Mouse (Mus musculus) spleen, postnatal 10 days (tissue): ENCODE data around the gene Lpin2.

Experiments
- DNase-seq, 2 experiments: peaks; one replicate each; pipeline ENCODE4 v3.0.0; 2021 to 2022; ENCODE audit warnings: low spot score in 2 of 2

Gene Lpin2

DNA sequence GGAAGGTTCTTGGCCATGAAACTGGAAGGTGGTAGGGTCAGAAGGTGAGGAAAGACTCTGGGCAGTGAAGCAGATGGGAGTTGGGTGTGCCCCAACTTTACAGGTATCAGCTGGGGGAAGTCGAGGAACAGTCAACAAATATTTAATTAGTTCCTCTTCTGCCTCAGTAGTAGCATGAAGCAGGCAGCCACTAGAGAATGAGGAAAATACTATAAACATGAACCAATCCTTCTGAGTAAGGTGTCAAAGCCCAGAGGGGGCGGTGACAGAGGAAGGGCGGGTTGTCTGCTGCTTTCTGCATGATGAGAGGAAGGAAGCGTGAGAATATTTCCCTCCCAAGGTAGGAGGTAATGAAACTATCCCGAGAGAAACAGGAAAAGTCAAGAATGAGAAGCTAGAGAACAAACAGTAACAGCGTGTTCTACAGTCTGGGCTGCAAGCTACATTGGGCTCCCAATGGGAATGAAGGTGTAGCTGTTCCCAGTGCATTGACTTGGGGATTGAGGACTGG, at the start of gene Lpin2:
TSS of gene Lpin2 (plus strand) at position 350 of the 511 bp plus-strand sequence.
- DNase-seq = peak; percentile 35 to 58

DNA sequence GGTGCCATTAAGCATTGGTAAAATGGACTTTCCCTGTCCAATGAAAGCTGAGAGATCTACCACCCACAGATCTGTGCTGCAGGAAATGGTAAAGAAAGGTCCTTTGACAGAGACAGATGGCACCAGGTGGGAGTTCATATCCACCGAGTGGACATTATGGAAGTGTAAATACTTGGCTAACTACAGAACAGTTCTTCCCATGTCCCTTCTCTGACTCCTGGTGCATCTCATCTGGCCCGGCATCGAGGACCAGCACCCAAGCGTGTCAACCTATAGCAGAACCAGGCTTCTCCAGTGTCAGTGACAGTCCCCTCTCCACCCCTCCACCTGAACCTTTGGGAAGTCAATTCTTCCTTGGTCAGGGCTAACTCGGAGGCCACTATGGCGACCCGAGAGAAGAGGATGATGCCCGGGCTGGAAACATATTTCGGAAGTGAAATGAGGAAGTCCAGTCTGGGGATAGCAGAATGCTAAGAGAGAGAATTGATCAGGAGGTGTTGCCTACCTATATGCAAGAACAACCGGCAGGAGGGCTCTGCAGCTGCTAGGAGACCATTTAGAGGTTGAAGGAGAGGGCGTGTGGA, 49.4 kb upstream of the Lpin2 start:
- DNase-seq = no peak

DNA sequence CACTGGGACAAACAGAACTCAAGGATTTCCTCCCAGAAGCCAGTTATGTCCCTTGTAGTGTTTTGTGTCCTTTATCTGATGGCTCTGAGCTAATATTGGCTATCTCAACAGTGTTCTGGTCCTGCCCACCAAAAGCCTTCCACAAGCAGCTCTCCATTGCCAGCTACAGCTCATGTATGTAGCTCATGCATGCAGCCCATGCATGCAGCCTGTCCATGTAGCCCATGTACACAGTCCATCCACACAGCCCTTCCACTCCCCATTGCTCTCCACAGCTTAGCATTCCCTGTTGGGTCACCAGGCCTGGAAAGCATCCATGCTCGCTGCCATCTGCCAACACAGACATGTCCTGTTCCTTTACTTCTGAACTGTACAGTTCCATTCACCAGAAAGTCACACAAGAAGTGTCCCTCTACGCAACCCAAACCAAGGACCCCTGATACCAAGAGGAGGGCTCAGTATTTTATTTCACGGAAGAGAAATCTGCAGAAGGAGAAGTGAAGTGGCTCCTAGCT, 47.9 kb upstream of the Lpin2 start:
- no peak for DNase-seq

DNA sequence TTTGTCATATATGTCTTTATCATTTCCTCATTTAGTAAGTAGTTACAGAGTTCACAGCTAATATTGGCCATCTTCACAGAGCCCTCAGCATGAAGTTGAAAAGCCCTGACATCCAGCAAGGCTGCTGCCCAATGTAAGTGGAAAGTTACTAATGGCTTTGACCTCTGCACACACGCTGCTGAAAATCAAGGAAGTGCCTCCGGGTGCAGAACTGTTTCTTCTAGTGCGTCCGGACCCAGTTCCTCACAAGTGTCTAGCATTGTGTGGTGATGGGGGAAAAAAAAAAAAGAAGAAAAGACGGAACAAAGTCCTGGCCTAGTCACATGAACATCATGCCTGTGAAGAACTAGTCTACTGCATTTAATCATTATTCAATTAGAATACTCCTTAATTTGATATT, 47.3 kb upstream of the Lpin2 start:
- DNase-seq = no peak

DNA sequence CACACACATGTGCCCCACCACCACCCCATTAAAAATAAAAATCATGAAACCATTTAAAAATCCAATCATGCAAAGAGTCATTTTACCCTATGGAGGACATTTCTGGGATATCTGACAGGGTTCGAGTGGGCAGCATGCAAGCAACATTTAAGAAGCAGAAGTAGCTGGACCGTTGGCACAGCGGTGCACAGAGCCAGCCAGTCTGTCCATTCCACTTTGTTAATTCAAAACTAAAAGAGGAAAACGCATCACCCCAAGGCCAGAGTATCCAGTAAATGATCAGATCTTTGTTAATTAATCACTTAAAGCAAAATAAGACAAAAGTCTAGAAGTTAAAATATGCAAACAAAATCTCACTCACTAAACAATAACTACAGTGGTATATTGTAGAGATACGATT, 46.5 kb upstream of the Lpin2 start:
- DNase-seq = no peak

DNA sequence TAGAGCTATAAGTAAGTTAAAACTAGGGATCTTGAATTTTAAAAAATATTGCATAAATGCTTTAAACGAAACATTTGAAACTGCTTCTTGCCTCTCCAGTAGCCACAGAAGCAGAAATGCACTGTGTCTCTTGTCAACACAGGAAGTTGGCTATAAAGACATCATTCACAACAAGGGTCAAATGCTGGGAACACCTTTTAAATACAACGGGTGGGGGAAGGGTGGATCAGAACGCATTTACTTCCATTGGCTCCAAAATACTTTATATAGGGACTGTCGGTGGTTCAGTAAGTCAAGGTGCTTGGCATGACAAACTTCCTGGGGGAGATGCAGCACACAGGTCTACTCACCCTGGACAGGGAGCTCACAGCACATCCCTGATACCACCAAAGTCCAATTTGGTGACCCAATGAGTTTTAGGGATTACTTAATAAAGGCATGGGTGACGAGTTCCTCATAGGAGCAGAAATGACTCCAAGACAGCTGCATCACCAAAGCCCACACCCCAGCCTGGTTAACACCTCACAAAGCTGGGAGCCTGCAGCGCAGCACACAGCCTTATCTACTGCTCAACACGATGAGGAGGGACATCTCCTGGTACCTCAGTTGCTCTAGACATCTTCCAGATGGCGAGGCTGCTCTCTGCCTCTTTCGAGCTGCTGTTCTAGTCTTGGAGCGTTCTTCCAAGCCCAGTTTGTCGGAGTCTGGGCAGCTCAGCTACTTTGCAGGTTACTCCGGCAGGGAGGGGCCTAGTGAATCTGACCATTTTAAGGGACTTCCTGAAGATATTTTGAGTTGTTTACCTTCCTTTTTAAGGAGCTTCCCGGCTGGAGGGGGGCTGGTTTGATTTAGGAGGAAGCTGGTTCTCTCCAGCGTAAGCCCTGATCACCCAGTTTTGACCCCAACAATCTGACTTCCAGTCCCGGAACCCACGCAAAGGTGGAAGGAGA, 45.7 kb upstream of the Lpin2 start:
- DNase-seq = no peak

DNA sequence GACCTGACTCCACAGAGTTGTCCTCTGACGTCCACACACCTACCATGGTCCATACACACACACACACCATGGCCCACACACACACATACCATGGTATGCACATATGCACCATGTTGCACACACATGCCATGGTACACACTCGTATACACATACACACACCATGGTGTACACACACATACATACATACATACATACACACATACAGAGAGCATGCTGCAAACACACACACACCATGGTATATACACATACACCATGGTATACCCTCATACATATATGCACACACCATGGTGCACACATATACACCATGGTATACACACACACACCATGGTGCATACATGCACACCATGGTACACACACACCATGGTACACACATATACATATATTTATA, 45.0 kb upstream of the Lpin2 start:
- DNase-seq = no peak

DNA sequence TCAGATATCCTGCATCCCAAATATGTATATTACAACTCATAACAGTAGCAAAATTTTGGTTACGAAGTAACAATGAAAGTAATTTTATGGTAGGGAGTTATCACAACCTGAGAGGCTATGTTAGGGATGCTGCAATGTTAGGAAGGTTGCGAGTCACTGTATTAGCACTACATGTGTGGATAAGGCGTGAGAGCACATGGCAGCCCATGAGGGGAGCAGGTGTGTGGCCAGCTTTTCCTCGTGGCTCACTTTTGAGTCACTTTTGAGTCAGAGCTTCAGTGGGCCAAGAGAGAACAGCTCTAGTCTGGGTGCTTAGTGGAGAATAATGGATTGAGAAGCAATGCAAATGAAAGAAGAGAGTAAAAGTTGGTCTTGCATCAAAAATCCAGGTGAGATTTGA, 40.3 kb upstream of the Lpin2 start:
- DNase-seq = no peak

DNA sequence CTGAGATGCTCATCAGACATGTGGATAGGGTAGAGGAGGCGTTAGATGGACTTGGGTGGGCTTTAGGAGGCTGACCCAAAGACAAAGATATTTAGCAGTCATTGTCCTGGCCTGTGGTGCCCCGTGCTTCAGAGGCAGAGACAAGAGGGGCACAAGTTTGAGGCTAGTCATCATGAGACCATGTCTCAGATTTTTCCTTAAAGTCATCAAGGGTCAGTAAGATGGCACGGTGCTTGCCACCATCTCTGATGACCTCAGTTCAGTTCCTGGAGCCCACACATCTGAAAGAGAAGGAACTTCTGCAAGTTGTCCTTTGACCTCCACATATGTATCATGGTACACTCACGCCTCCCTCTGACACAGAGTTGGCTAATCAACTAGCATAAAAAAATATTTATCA, 39.2 kb upstream of the Lpin2 start:
- no peak for DNase-seq

DNA sequence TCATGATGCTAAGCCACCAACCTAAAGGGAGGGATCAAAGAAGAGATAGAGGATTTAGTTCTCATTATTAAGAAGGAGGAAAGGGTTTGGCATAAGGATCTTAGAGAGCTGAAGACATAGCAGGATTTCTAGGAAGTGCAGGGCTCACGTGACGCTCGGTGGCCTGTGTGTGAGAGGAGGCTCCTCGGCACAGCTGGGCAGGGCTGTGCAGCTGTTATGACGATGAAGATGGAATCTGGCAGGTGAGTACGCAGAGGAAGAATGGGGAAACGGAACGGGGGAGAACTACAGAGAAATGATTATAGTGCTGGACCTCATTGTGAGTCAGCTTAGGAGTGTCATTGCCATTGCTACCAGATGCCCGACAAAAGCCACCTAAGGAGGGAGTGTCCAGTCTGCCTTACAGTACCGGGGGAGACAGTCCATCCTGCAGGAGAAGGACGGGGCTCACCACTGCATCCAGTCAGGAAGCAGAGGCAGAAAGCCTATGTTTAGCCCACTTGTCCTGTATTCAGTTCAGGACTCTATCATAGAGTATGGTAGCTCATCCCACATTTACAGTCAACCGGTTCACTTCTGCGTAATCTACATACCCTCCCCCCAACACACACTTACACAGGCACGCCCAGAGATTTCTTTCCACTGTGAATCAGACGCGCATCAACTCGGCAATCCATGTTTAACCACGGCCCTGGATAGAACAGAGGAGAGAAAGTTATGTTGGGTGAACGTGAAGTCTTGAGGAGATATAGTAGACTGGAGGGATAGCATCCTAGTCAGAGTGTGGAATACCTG, 37.8 kb upstream of the Lpin2 start:
- no peak for DNase-seq

DNA sequence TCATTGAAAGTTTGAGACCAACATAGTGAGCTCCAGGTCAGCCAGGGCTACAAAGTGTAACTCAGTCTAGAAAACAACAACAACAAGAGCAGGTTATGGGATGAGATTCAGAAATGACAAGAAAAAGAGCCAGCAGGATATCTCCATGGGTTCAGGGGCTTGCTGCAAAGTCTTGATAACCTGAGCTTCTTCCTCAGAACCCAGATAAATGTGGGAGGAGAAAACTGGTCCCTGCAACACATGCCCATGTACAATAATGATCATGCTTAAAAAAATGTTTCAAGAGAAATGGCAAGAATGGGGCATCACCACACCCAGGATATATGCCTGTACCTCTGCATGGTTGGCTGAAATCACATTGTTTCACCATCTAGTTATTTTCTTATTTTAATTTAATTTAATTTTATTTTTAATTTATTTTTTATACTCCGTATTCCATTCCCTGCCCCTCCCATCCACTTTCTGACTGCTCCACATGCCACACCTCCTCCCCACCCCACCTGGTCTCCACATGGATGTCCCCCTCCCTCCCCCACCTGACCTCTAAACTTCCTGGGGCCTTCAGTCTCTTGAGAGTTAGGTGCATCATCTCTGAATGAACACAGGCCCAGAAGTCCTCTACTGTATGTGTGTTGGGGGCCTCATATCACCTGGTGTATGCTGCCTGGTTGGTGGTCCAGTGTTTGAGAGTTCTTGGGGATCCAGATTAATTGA, 37.0 kb upstream of the Lpin2 start:
- no peak for DNase-seq

DNA sequence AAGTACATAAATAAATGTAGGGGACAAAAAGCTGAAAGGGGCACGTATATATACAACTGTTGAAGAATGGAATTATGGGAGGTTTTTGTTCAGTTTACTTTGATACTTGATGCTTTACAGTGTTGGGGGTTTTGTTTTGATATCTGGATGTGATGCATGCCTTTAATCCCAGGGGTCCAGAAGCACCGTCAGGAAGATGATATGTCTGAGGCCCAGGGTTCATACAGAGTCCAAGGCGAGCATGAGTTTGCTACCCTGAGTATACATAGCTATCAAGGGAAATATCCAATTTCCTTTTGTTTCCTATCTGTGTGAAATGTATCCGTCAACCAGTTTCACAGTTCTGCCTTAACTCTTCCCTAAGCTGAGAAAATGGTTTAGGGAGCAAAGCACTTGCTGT, 29.0 kb upstream of the Lpin2 start:
- no peak for DNase-seq

DNA sequence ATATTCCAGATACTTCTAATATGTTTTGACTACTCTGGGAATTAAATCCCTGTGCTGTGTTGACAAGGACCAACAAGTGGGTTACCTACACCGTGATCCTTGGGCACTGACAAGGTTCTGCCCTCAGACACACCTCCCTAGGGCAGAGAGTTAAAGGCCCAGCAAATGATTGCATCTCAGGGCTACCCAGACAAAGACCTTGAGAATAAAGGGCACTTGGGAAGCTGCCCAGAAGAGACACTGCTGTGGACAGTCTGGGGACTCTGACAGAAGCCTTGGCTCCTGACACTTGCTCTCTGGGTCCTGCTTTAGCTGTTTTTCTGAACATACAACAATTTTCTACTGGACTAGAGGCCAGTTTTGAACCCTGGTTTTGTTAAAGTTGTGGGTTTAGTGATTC, 27.1 kb upstream of the Lpin2 start:
- no peak for DNase-seq

DNA sequence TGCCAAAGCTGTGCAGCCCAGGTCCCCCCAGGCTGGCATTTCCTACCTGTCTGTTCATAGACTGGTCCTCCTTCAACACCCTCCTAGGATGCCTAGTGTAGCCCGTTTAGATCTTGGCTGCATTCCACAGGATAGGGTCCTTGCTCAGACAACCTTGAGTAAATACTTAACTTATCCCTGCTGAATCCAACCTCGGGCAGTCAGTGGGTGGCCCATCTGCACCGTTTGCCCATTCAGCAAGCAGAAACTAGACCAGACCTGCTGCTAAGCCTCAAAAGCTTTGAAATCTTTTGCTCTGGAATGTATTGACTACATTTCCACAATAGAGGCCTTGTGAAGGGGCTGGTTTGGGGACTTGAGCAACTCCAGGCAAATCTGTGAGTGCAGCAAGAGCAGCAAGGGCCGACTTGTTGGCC, 23.2 kb upstream of the Lpin2 start:
- DNase-seq = no peak

DNA sequence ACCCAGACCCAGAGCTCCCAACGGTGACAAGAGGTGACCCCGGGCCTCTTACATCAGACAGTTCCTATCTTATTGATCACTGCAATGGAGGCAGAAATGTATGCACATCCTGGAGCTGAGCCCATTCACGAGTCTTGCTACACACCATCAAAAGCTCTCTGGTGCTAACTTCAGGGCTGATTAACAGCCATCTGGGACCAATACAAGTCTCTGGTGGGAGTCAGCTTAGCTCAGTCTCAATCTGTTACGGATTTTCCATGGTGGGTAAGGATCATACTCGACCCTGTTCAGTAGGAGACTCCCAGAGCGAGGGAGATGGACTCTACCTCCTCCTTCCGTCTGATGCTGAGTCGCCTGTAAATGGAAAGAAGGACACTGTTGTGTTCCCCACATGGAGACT, 22.6 kb upstream of the Lpin2 start:
- no peak for DNase-seq

DNA sequence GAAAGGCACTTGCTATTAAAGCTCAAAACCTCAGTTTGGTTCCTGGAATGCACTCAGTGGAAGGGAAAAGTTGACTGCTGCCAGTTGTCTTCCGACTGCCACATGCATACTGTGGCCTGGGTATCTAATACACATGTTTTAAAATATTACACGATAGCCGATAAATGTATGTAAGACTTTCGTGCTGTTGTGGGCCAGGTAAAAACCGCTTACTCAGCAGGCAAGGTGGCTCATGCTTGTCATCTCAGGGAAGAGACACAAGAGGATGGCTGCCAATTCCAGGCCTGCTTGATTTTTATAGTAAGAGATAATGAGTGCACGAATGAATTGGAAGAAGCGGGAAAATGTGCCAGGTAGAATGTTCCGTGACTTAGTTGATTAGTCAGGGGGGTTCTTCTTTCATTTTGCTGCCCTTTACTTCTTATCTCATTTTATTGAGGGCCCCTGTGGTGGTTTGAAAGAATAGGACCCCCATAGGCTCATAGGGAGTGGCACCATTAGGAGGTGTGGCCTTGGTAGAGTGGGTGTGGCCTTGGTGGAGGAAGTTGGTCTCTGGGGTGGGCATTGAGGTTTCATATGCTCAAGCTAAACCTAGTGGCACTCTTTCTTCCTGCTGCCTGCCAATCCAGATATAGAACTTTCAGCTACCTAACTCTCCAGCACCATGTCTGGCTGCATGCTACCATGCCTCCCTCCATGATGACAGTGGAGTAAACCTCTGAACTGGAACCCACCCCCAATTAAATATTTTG, 21.9 kb upstream of the Lpin2 start:
- no peak for DNase-seq

DNA sequence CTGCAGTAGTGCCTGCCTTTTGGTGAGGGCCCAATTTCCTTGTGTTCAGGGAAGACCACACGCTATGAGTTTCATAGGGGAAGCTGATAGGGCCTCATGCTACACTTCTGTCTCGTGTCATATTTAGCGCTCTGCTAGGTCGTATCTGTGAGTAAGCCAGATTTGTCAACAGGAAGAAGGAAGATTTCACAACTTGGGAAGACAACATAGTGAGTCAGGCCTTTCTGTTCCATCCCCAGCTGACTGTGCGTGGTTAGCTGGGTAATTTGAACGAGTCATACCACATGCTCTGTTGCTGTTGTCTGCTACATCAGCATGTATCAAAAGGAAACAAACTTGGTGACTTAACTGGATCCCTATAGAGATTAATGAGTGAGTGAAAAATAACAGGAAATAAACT, 17.4 kb upstream of the Lpin2 start:
- DNase-seq = no peak

DNA sequence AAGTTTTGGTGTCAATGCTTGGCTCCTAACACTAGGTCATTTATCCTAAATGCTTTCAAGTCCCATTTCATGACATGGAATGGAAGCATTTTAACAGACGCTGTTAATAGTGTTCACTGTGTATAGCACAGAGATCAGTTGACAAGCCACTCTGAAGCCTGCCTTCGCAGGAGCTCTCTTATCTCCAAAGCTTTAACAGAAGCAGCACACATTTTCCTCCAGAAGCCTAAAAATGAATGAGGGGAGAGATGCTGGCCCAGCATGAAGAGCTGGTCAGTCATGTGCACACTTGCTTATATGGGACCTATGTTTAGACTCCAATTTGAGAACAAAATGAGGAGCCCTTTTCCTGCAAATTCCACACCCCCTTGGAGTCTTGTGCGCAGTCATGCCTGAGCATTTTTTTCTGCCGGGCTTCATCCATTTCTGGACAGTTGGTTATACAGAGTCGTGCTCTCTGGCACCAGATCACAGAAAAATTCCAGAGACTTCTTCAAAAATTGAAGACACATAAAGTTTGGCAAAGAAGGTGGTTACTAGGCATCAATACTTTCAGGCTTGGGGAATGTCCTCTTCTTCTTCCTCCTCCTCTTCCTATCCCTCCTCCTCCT, 14.1 kb upstream of the Lpin2 start:
- DNase-seq = no peak

DNA sequence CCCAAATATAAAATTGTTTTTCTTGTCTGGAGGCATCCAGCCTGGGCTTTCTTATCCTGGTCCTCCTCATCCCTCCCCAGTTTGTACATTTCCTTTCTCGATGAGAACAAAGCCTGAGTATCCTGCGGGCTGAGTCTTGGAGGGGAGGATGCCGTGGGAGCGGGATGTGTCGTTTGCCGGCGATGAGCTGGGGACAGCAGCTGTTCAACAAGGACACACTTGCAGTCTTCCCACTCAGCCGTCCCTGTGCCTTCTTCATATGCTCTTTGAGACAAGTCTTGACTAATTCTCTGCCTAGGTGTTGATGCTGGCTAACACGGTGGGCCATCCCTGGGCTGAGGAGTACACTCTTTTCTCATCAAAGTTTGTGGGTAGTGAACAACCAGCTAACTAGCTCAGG, 13.5 kb upstream of the Lpin2 start:
- no peak for DNase-seq

DNA sequence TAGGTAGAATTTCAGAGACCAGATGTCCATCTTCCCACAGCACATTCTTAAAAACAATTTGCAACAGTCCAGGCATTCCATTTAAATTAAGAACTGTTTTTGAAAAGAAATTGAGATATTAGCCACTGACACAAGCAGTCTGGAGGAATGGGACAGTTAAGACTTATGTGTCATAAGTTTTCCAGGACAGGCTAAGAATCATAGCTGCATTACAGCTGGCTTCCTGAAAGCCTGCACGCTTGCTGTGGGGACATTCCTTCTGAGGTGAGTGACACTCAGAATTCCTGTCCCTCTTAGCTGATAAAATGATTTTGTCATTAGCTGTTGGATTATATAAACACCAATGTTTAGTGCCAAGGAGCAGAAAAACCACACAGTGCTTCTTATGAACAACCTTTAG, 12.7 kb upstream of the Lpin2 start:
- no peak for DNase-seq
